Mouse (Mus musculus) midbrain, embryonic 14.5 days (tissue): ENCODE measurements around the gene Apoa4. TPM values are rescaled to one million over a fixed set of nuclear protein-coding genes. Genes with fewer than 3 reads are reported as not detected.

Experiments used
- ATAC-seq: fragments of 200-750 bp; cut with Nextera tagmentation; 2 replicates; pipeline ENCODE4 v1.8.0; 2017; ENCODE audit warnings: moderate number of reproducible peaks, moderate library complexity; ENCODE audit not compliant: low FRiP score, low TSS enrichment
- DNase-seq: peaks from one replicate; pipeline ENCODE4 v3.0.0-alpha.2; 2015
- H3K27ac ChIP-seq: fragments of 300-500 bp; sonication (generic); replicated peaks from 2 replicates; pipeline ENCODE4 v1.5.1; 2014; ENCODE audit warnings: mild to moderate bottlenecking, low read depth, low read length, moderate library complexity
- H3K27me3 ChIP-seq: fragments of 300-500 bp; sonication (generic); 2 replicates; pipeline ENCODE4 v1.6.1; 2014; ENCODE audit warnings: low read length, control low read depth, mixed read lengths; ENCODE audit not compliant: control insufficient read depth, insufficient read depth
- H3K36me3 ChIP-seq: fragments of 300-500 bp; sonication (generic); 2 replicates; pipeline ENCODE4 v1.6.1; 2014; ENCODE audit warnings: low read length, control low read depth; ENCODE audit not compliant: control insufficient read depth, insufficient read depth
- H3K4me1 ChIP-seq: fragments of 300-500 bp; sonication (generic); 2 replicates; pipeline ENCODE4 v1.6.1; 2014; ENCODE audit warnings: mild to moderate bottlenecking, antibody characterized with exemption, low read length, control low read depth; ENCODE audit not compliant: control insufficient read depth, insufficient read depth
- H3K4me2 ChIP-seq: fragments of 300-500 bp; sonication (generic); 2 replicates; pipeline ENCODE4 v1.6.1; 2014; ENCODE audit warnings: mild to moderate bottlenecking, low read length, moderate library complexity
- H3K4me3 ChIP-seq: fragments of 300-500 bp; sonication (generic); replicated peaks from 2 replicates; pipeline ENCODE4 v1.5.1; 2014; ENCODE audit warnings: low read depth, low read length
- H3K9ac ChIP-seq: fragments of 300-500 bp; sonication (generic); replicated peaks from 2 replicates; pipeline ENCODE4 v1.6.1; 2014; ENCODE audit warnings: mild to moderate bottlenecking, low read length, moderate library complexity
- H3K9me3 ChIP-seq: fragments of 300-500 bp; sonication (generic); 2 replicates; pipeline ENCODE4 v1.6.1; 2016; ENCODE audit warnings: low read length, control low read depth, mixed read lengths; ENCODE audit not compliant: control insufficient read depth
- WGBS: fragments of 180-500 bp; shearing (Covaris S2); extraction: QIAGEN DNeasy Blood & Tissue Kit; methylation state at CpG from one replicate; pipeline ENCODE4 v1.1.7; 2014; 5-methylcytosine and 5-hydroxymethylcytosine counted together
- polyA plus RNA-seq: library from polyadenylated mRNA; unstranded; fragments of >200 nt; fragmentation: Nextera tagmentation; extraction: Ambion mirVana; gene quantifications from 2 replicates; pipeline ENCODE4 v1.2.1, GENCODE M21; 2014

The Apoa4 gene
- polyA plus RNA-seq, 1 experiment from 2014 or later = not detected

- WGBS = 91% methylated on average over 10 of the region's 10 CpGs
- H3K4me2 ChIP-seq = no peak overlapping the region
- H3K27ac ChIP-seq = no peak overlapping the region
- H3K27me3 ChIP-seq = no peaks in the 10 kb centered on the region
- H3K9me3 ChIP-seq = no peaks in the 10 kb centered on the region
- H3K4me3 ChIP-seq = no peak overlapping the region
- H3K9ac ChIP-seq = no peak overlapping the region
- no peaks in the 10 kb centered on the region for H3K4me1 ChIP-seq
- ATAC-seq = no peak
- H3K36me3 ChIP-seq = peaks cover 90% of the 10 kb centered on the region
- no peak for DNase-seq
Observed at GRCm38 (mm10) chr9:46206834-46207500, 33.5 kb upstream of the Apoa4 start.

- H3K27ac ChIP-seq = no peak overlapping the region
- DNase-seq (no peak), ATAC-seq (no peak)
- no peaks in the 10 kb centered on the region for H3K9me3 ChIP-seq
- peaks cover 90% of the 10 kb centered on the region for H3K36me3 ChIP-seq
- no peaks in the 10 kb centered on the region for H3K4me1 ChIP-seq
- H3K4me3 ChIP-seq = no peak overlapping the region
- no peak overlapping the region for H3K9ac ChIP-seq
- no peaks in the 10 kb centered on the region for H3K27me3 ChIP-seq
- WGBS = 97% methylated on average over 6 of the region's 6 CpGs
- H3K4me2 ChIP-seq = no peak overlapping the region
Observed at GRCm38 (mm10) chr9:46207501-46207869, 33.0 kb upstream of the Apoa4 start.

- 89% methylated on average over 13 of the region's 13 CpGs for WGBS
- DNase-seq = no peak
- no peaks in the 10 kb centered on the region for H3K4me1 ChIP-seq
- no peaks in the 10 kb centered on the region for H3K27me3 ChIP-seq
- no peak overlapping the region for H3K9ac ChIP-seq
- no peak for ATAC-seq
- no peaks in the 10 kb centered on the region for H3K9me3 ChIP-seq
- no peak overlapping the region for H3K27ac ChIP-seq
- no peak overlapping the region for H3K4me3 ChIP-seq
- no peak overlapping the region for H3K4me2 ChIP-seq
- peaks cover 88% of the 10 kb centered on the region for H3K36me3 ChIP-seq
Observed at GRCm38 (mm10) chr9:46208401-46208974, 32.0 kb upstream of the Apoa4 start.

GRCm38 (mm10) chr9:46210473-46210872 is 30.0 kb upstream of the Apoa4 start:
- 93% methylated on average over 12 of the region's 12 CpGs for WGBS
- peaks cover 80% of the 10 kb centered on the region for H3K36me3 ChIP-seq

GRCm38 (mm10) chr9:46214276-46214675 is 26.2 kb upstream of the Apoa4 start:
- ATAC-seq (no peak), DNase-seq (no peak)
- no peak overlapping the region for H3K27ac ChIP-seq
- H3K4me1 ChIP-seq = no peaks in the 10 kb centered on the region
- H3K9ac ChIP-seq = no peak overlapping the region
- no peaks in the 10 kb centered on the region for H3K27me3 ChIP-seq
- H3K9me3 ChIP-seq = no peaks in the 10 kb centered on the region
- WGBS = 96% methylated on average over 4 of the region's 4 CpGs
- H3K4me3 ChIP-seq = no peak overlapping the region
- H3K4me2 ChIP-seq = no peak overlapping the region
- H3K36me3 ChIP-seq = peaks cover 50% of the 10 kb centered on the region

More at GRCm38 (mm10) chr9:46210473-46210872, 30.0 kb upstream of the Apoa4 start:
- Histone ChIP-seq H3K27me3 (no peaks in the 10 kb centered on the region), H3K9me3 (no peaks in the 10 kb centered on the region), H3K4me1 (no peaks in the 10 kb centered on the region), H3K4me3 (no peak overlapping the region), H3K27ac (no peak overlapping the region), H3K4me2 (no peak overlapping the region), H3K9ac (no peak overlapping the region)
- no peak for DNase-seq
- ATAC-seq = no peak

GRCm38 (mm10) chr9:46214946-46215337 is 25.6 kb upstream of the Apoa4 start:
- H3K36me3 ChIP-seq = peaks cover 52% of the 10 kb centered on the region
- 95% methylated on average over 10 of the region's 10 CpGs for WGBS

GRCm38 (mm10) chr9:46215338-46216322 is 24.9 kb upstream of the Apoa4 start:
- no peak for ATAC-seq
- Histone ChIP-seq H3K4me3 (no peak overlapping the region), H3K36me3 (peaks cover 52% of the 10 kb centered on the region), H3K4me2 (no peak overlapping the region), H3K4me1 (no peaks in the 10 kb centered on the region), H3K9me3 (no peaks in the 10 kb centered on the region), H3K27ac (no peak overlapping the region), H3K9ac (no peak overlapping the region), H3K27me3 (no peaks in the 10 kb centered on the region)
- no peak for DNase-seq
- 88% methylated on average over 11 of the region's 11 CpGs for WGBS

More at GRCm38 (mm10) chr9:46214946-46215337, 25.6 kb upstream of the Apoa4 start:
- no peaks in the 10 kb centered on the region for H3K4me1 ChIP-seq
- no peak overlapping the region for H3K27ac ChIP-seq
- no peaks in the 10 kb centered on the region for H3K9me3 ChIP-seq
- no peak overlapping the region for H3K4me2 ChIP-seq
- no peaks in the 10 kb centered on the region for H3K27me3 ChIP-seq
- H3K4me3 ChIP-seq = no peak overlapping the region
- no peak for ATAC-seq
- DNase-seq = no peak
- H3K9ac ChIP-seq = no peak overlapping the region

- H3K27ac ChIP-seq = no peak overlapping the region
- no peaks in the 10 kb centered on the region for H3K4me1 ChIP-seq
- H3K27me3 ChIP-seq = no peaks in the 10 kb centered on the region
- DNase-seq = no peak
- H3K4me2 ChIP-seq = no peak overlapping the region
- H3K9me3 ChIP-seq = no peaks in the 10 kb centered on the region
- WGBS = 97% methylated on average over 13 of the region's 13 CpGs
- H3K36me3 ChIP-seq = peaks cover 53% of the 10 kb centered on the region
- no peak for ATAC-seq
- H3K4me3 ChIP-seq = no peak overlapping the region
- H3K9ac ChIP-seq = no peak overlapping the region
Observed at GRCm38 (mm10) chr9:46216744-46217470, 23.6 kb upstream of the Apoa4 start.
